Mouse (Mus musculus): Measurements from ENCODE around the gene Pmp22.

DNA sequence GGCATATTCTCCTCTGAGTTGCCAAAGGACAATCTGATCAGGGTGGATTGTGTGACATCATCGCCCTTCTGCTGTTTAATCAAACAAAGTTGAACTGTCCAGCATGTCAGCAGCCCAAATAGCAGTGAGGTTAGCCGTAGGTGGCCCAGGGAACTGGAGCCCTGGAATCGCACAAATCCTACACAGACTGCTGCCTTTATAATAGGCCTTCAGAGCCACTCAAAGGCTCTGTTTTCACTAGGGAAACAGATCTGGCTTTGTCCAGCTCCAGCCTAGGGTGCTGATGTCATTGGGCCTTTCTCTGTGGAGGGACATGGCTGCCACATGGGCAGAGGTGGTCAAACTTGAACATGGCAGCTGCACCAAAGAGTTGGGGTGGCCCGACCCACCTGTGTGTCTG, 28.3 kb downstream of the Pmp22 start:
- no peak for TF ChIP-seq CTCF (IDR thresholded peaks at IDR 0.05; ENCODE audit: borderline replicate concordance, extremely low read depth, insufficient read depth, insufficient read length)
- no peak for TF ChIP-seq POLR2A (IDR thresholded peaks at IDR 0.05; ENCODE audit: borderline replicate concordance, extremely low read depth, insufficient read depth, insufficient read length, poor library complexity, severe bottlenecking)
